Mouse (Mus musculus): ENCODE measurements around the gene Dhps.

Dhps gene

GRCm38 (mm10) chr8:85071514-85072281 lies at the start of gene Dhps:
TSS of gene Dhps (plus strand) at chr8:85071757.
- DNase-seq (ENCODE audit: low read depth): peak; percentile 92

GRCm38 (mm10) chr8:85023846-85024245 lies 47.7 kb upstream of the Dhps start:
- DNase-seq (ENCODE audit: low read depth): no peak

- peak; percentile 97 for DNase-seq (ENCODE audit: low read depth)
These were observed 46.2 kb upstream of the Dhps start, which contains the start of gene Asna1 for GRCm38 (mm10) chr8:85025098-85025932. TSS of gene Asna1 (minus strand) at chr8:85025281.

- peak; percentile 93 for DNase-seq (ENCODE audit: low read depth)
These were observed 44.7 kb upstream of the Dhps start, which contains the start of gene Trir for GRCm38 (mm10) chr8:85026670-85027515. TSS of gene Trir (plus strand) at chr8:85026823.

- DNase-seq (ENCODE audit: low read depth): no peak
These were observed 44.1 kb upstream of the Dhps start for GRCm38 (mm10) chr8:85027516-85027855.

- peak; percentile 47 for DNase-seq (ENCODE audit: low read depth)
These were observed 43.6 kb upstream of the Dhps start for GRCm38 (mm10) chr8:85027922-85028321.

GRCm38 (mm10) chr8:85029271-85029670 lies 42.3 kb upstream of the Dhps start:
- no peak for DNase-seq (ENCODE audit: low read depth)

- no peak for DNase-seq (ENCODE audit: low read depth)
These were observed 38.8 kb upstream of the Dhps start for GRCm38 (mm10) chr8:85032622-85033311.

- no peak for DNase-seq (ENCODE audit: low read depth)
These were observed 37.7 kb upstream of the Dhps start for GRCm38 (mm10) chr8:85033867-85034266.

GRCm38 (mm10) chr8:85034764-85035163 lies 36.8 kb upstream of the Dhps start:
- DNase-seq (ENCODE audit: low read depth): peak; percentile 93

GRCm38 (mm10) chr8:85035165-85035727 lies 36.3 kb upstream of the Dhps start:
- peak; percentile 41 for DNase-seq (ENCODE audit: low read depth)

GRCm38 (mm10) chr8:85035728-85036310 lies 35.7 kb upstream of the Dhps start:
- DNase-seq (ENCODE audit: low read depth): peak; percentile 62

GRCm38 (mm10) chr8:85036381-85036717 lies 35.2 kb upstream of the Dhps start:
- DNase-seq (ENCODE audit: low read depth): no peak

GRCm38 (mm10) chr8:85036718-85037365 lies 34.7 kb upstream of the Dhps start, which contains the start of gene Tnpo2:
TSS of gene Tnpo2 (plus strand) at chr8:85036915.
- DNase-seq (ENCODE audit: low read depth): peak; percentile 94

GRCm38 (mm10) chr8:85037366-85037680 lies 34.2 kb upstream of the Dhps start:
- no peak for DNase-seq (ENCODE audit: low read depth)

GRCm38 (mm10) chr8:85037681-85038531 lies 33.7 kb upstream of the Dhps start:
- DNase-seq (ENCODE audit: low read depth): peak; percentile 57

GRCm38 (mm10) chr8:85043619-85044018 lies 27.9 kb upstream of the Dhps start:
- DNase-seq (ENCODE audit: low read depth): no peak

- no peak for DNase-seq (ENCODE audit: low read depth)
These were observed 14.2 kb upstream of the Dhps start for GRCm38 (mm10) chr8:85057367-85057766.

GRCm38 (mm10) chr8:85059879-85060616 lies 11.5 kb upstream of the Dhps start, which contains the start of gene Fbxw9:
TSS of gene Fbxw9 (plus strand) at chr8:85060055.
- peak; percentile 92 for DNase-seq (ENCODE audit: low read depth)
